Comparison of ENCODE assay signal across 8 mouse cellular contexts in genomic region chr6:125146148-125146547, GRCm38 (mm10). TPM values are rescaled to one million over a fixed set of nuclear protein-coding genes. Genes with fewer than 3 reads are reported as not detected.
DNase-seq lines count a peak whose midpoint lies in the region; ATAC-seq and TF ChIP-seq lines count a peak whose summit lies in the region.

No protein-coding gene starts in this region.

- no peak for DNase-seq in layer of hippocampus, adult 2 months (ENCODE audit: low spot score in 2 of 2)
- DNase-seq in layer of hippocampus, adult 11-12 months (ENCODE audit: low spot score), result no peak
- no peak for DNase-seq in embryonic facial prominence, embryonic 10.5 days (ENCODE audit: low spot score)
- DNase-seq in hindbrain, embryonic 14.5 days (ENCODE audit: low spot score), result no peak
- no peak for DNase-seq in spleen, postnatal 4 days (ENCODE audit: low spot score in 2 of 2)
- no peak for DNase-seq in spleen, postnatal 14 days (ENCODE audit: low spot score in 2 of 2)
- DNase-seq in retina, postnatal 1 day, result no peak

- no peaks in the 10 kb centered on the region for H3K27me3 ChIP-seq in embryonic facial prominence, embryonic 10.5 days (replicated peaks; ENCODE audit: low read depth, poor library complexity, severe bottlenecking)
- H3K27me3 ChIP-seq in hindbrain, embryonic 14.5 days (ENCODE audit: control insufficient read depth, insufficient read depth, low read length), result no peaks in the 10 kb centered on the region
- H3K27me3 ChIP-seq in midbrain, embryonic 15.5 days (replicated peaks), result no peaks in the 10 kb centered on the region

- peak overlapping the region; percentile 95 for H3K4me3 ChIP-seq in layer of hippocampus, adult 2 months
- peak overlapping the region; percentile 78 for H3K4me3 ChIP-seq in embryonic facial prominence, embryonic 10.5 days
- peak overlapping the region; percentile 77 for H3K4me3 ChIP-seq in hindbrain, embryonic 14.5 days (replicated peaks; ENCODE audit: low read length)
- H3K4me3 ChIP-seq in midbrain, embryonic 15.5 days, result peak overlapping the region; percentile 82

- WGBS in embryonic facial prominence, embryonic 10.5 days, result 55% methylated on average over 7 of the region's 7 CpGs
- WGBS in hindbrain, embryonic 14.5 days, result 52% methylated on average over 7 of the region's 7 CpGs
- 42% methylated on average over 7 of the region's 7 CpGs for WGBS in midbrain, embryonic 15.5 days

- H3K4me2 ChIP-seq in hindbrain, embryonic 14.5 days (replicated peaks), result peak overlapping the region; percentile 98
- peak overlapping the region; percentile 96 for H3K4me2 ChIP-seq in midbrain, embryonic 15.5 days

- H3K27ac ChIP-seq in layer of hippocampus, adult 2 months, result peak overlapping the region; percentile 94
- peak overlapping the region; percentile 90 for H3K27ac ChIP-seq in embryonic facial prominence, embryonic 10.5 days (replicated peaks)
- H3K27ac ChIP-seq in hindbrain, embryonic 14.5 days, result peak overlapping the region; percentile 87; the same call in 1 of the 2 replicates
- H3K27ac ChIP-seq in midbrain, embryonic 15.5 days, result peak overlapping the region; percentile 92; the same call in 1 of the 2 replicates

- no peak for TF ChIP-seq CTCF in layer of hippocampus, adult 2 months (conservative IDR thresholded peaks at IDR 0.05)

- no peaks in the 10 kb centered on the region for H3K9me3 ChIP-seq in embryonic facial prominence, embryonic 10.5 days
- no peaks in the 10 kb centered on the region for H3K9me3 ChIP-seq in hindbrain, embryonic 14.5 days (ENCODE audit: control insufficient read depth, low read length)
- H3K9me3 ChIP-seq in midbrain, embryonic 15.5 days, result no peaks in the 10 kb centered on the region

- H3K9ac ChIP-seq in hindbrain, embryonic 14.5 days, result peak overlapping the region; percentile 92
- peak overlapping the region; percentile 96 for H3K9ac ChIP-seq in midbrain, embryonic 15.5 days

- H3K36me3 ChIP-seq in embryonic facial prominence, embryonic 10.5 days (replicated peaks), result peaks cover 73% of the 10 kb centered on the region
- peaks cover 29% of the 10 kb centered on the region for H3K36me3 ChIP-seq in hindbrain, embryonic 14.5 days (replicated peaks; ENCODE audit: control insufficient read depth, insufficient read depth)
- H3K36me3 ChIP-seq in midbrain, embryonic 15.5 days (replicated peaks), result peaks cover 21% of the 10 kb centered on the region

- ATAC-seq in hindbrain, embryonic 14.5 days (ENCODE audit: low FRiP score), result no peak
- ATAC-seq in midbrain, embryonic 15.5 days (replicated peaks), result no peak

- H3K4me1 ChIP-seq in embryonic facial prominence, embryonic 10.5 days, result peaks cover 61% of the 10 kb centered on the region
- peaks cover 41% of the 10 kb centered on the region for H3K4me1 ChIP-seq in hindbrain, embryonic 14.5 days (replicated peaks; ENCODE audit: control insufficient read depth, insufficient read depth, low read length)
- peaks cover 48% of the 10 kb centered on the region for H3K4me1 ChIP-seq in midbrain, embryonic 15.5 days

RNA-seq across cellular contexts. Expression of gene Iffo1, which starts 1.1 kb away (rescaled TPM):
- total RNA-seq in layer of hippocampus, adult 2 months (2021), result 10 to 100 TPM; 69.9 to 71.9 TPM
- 11.0 and 11.1 TPM in 2 replicates for polyA plus RNA-seq in embryonic facial prominence, embryonic 10.5 days (2016; fragmentation: Nextera tagmentation; extraction: Ambion mirVana)
- polyA plus RNA-seq in hindbrain, embryonic 14.5 days (2014; fragmentation: Nextera tagmentation; extraction: Ambion mirVana), result 18.2 and 19.0 TPM in 2 replicates
- 22.0 and 23.3 TPM in 2 replicates for polyA plus RNA-seq in midbrain, embryonic 15.5 days (2015; fragmentation: Nextera tagmentation; extraction: Ambion mirVana)

RNA-seq across cellular contexts. Expression of gene Nop2, which starts 14.4 kb away (rescaled TPM):
- 10 to 100 TPM; 30.8 to 31.7 TPM for total RNA-seq in layer of hippocampus, adult 2 months (2021)
- polyA plus RNA-seq in embryonic facial prominence, embryonic 10.5 days (2016; fragmentation: Nextera tagmentation; extraction: Ambion mirVana), result 94.1 and 99.4 TPM in 2 replicates
- 40.3 and 48.4 TPM in 2 replicates for polyA plus RNA-seq in hindbrain, embryonic 14.5 days (2014; fragmentation: Nextera tagmentation; extraction: Ambion mirVana)
- 48.4 and 49.1 TPM in 2 replicates for polyA plus RNA-seq in midbrain, embryonic 15.5 days (2015; fragmentation: Nextera tagmentation; extraction: Ambion mirVana)

RNA-seq across cellular contexts. Expression of gene Gapdh, which starts 20.1 kb away (rescaled TPM):
- total RNA-seq in layer of hippocampus, adult 2 months (2021), result 1,000 to 10,000 TPM; 2,438 to 2,531 TPM
- 2,731 and 2,955 TPM in 2 replicates for polyA plus RNA-seq in embryonic facial prominence, embryonic 10.5 days (2016; fragmentation: Nextera tagmentation; extraction: Ambion mirVana)
- 1,428 and 1,660 TPM in 2 replicates for polyA plus RNA-seq in hindbrain, embryonic 14.5 days (2014; fragmentation: Nextera tagmentation; extraction: Ambion mirVana)
- polyA plus RNA-seq in midbrain, embryonic 15.5 days (2015; fragmentation: Nextera tagmentation; extraction: Ambion mirVana), result 1,389 and 1,453 TPM in 2 replicates

RNA-seq across cellular contexts. Expression of gene Ncapd2, which starts 45.4 kb away (rescaled TPM):
- 10 to 100 TPM; 24.3 to 28.5 TPM for total RNA-seq in layer of hippocampus, adult 2 months (2021)
- 261 and 263 TPM in 2 replicates for polyA plus RNA-seq in embryonic facial prominence, embryonic 10.5 days (2016; fragmentation: Nextera tagmentation; extraction: Ambion mirVana)
- polyA plus RNA-seq in hindbrain, embryonic 14.5 days (2014; fragmentation: Nextera tagmentation; extraction: Ambion mirVana), result 40.1 and 40.7 TPM in 2 replicates
- 58.3 and 58.6 TPM in 2 replicates for polyA plus RNA-seq in midbrain, embryonic 15.5 days (2015; fragmentation: Nextera tagmentation; extraction: Ambion mirVana)

RNA-seq across cellular contexts. Expression of gene Mrpl51, which starts 45.5 kb away (rescaled TPM):
- total RNA-seq in layer of hippocampus, adult 2 months (2021), result 10 to 100 TPM; 70.8 to 75.3 TPM
- 207 and 214 TPM in 2 replicates for polyA plus RNA-seq in embryonic facial prominence, embryonic 10.5 days (2016; fragmentation: Nextera tagmentation; extraction: Ambion mirVana)
- 140 and 142 TPM in 2 replicates for polyA plus RNA-seq in hindbrain, embryonic 14.5 days (2014; fragmentation: Nextera tagmentation; extraction: Ambion mirVana)
- polyA plus RNA-seq in midbrain, embryonic 15.5 days (2015; fragmentation: Nextera tagmentation; extraction: Ambion mirVana), result 129 and 131 TPM in 2 replicates
